Mouse (Mus musculus): ENCODE measurements around the gene Thada. TPM values are rescaled to one million over a fixed set of nuclear protein-coding genes. Genes with fewer than 3 reads are reported as not detected.

The Thada gene
- polyA plus RNA-seq, 2 experiments = 2.0 to 2.5 TPM

- Histone ChIP-seq H3K4me2 (ENCODE audit: low read depth) (no peak overlapping the region), H3K9ac (replicated peaks) (no peak overlapping the region), H3K9me3 (ENCODE audit: control insufficient read depth, low read length) (no peaks in the 10 kb centered on the region), H3K4me3 (ENCODE audit: insufficient read depth in 1 of 2, low read depth in 2 of 2, low read length in 2 of 2) (no peak overlapping the region), H3K27me3 (ENCODE audit: control insufficient read depth, insufficient read depth, low read length) (no peaks in the 10 kb centered on the region), H3K27ac (no peak overlapping the region), H3K4me1 (replicated peaks; ENCODE audit: control insufficient read depth in 2 of 2, insufficient read depth in 2 of 2, low read length in 1 of 2) (no peaks in the 10 kb centered on the region), H3K36me3 (replicated peaks; ENCODE audit: control insufficient read depth, insufficient read depth, low read depth) (no peaks in the 10 kb centered on the region)
- DNase-seq (ENCODE audit: low read depth in 3 of 3, low spot score in 3 of 3) (no peak), ATAC-seq (ENCODE audit: insufficient read depth) (no peak)
- TF ChIP-seq EP300 (IDR thresholded peaks at IDR 0.05; ENCODE audit: low read depth) = no peak
- WGBS (ENCODE audit: insufficient replicate concordance) = 61% methylated on average over 5 of the region's 5 CpGs
Observed at GRCm38 (mm10) chr17:84477176-84477575, 11.2 kb upstream of the Thada start.

GRCm38 (mm10) chr17:84474312-84474711 lies 8.3 kb upstream of the Thada start:
- H3K4me2 ChIP-seq (ENCODE audit: low read depth) = no peak overlapping the region
- 52% methylated on average over 4 of the region's 4 CpGs for WGBS (ENCODE audit: insufficient replicate concordance)
- no peak overlapping the region for H3K27ac ChIP-seq
- DNase-seq (ENCODE audit: low read depth in 3 of 3, low spot score in 3 of 3) = no peak
- H3K4me1 ChIP-seq (replicated peaks; ENCODE audit: control insufficient read depth in 2 of 2, insufficient read depth in 2 of 2, low read length in 1 of 2) = no peaks in the 10 kb centered on the region
- no peaks in the 10 kb centered on the region for H3K36me3 ChIP-seq (replicated peaks; ENCODE audit: control insufficient read depth, insufficient read depth, low read depth)
- no peak overlapping the region for H3K4me3 ChIP-seq (ENCODE audit: insufficient read depth in 1 of 2, low read depth in 2 of 2, low read length in 2 of 2)
- ATAC-seq (ENCODE audit: insufficient read depth) = no peak
- no peaks in the 10 kb centered on the region for H3K27me3 ChIP-seq (ENCODE audit: control insufficient read depth, insufficient read depth, low read length)
- TF ChIP-seq EP300 (IDR thresholded peaks at IDR 0.05; ENCODE audit: low read depth) (no peak), CTCF (IDR thresholded peaks at IDR 0.05; ENCODE audit: low read depth) (no peak)
- no peak overlapping the region for H3K9ac ChIP-seq (replicated peaks)
- H3K9me3 ChIP-seq (ENCODE audit: control insufficient read depth, low read length) = no peaks in the 10 kb centered on the region

- H3K36me3 ChIP-seq (replicated peaks; ENCODE audit: control insufficient read depth, insufficient read depth, low read depth) = peaks cover 42% of the 10 kb centered on the region
- no peak for TF ChIP-seq EP300 (IDR thresholded peaks at IDR 0.05; ENCODE audit: low read depth)
- TF ChIP-seq CTCF (IDR thresholded peaks at IDR 0.05; ENCODE audit: low read depth) = no peak
- DNase-seq (ENCODE audit: low read depth in 3 of 3, low spot score in 3 of 3) (no peak), ATAC-seq (ENCODE audit: insufficient read depth) (no peak)
- no peak overlapping the region for H3K9ac ChIP-seq (replicated peaks)
- no peak overlapping the region for H3K27ac ChIP-seq
- H3K4me1 ChIP-seq (replicated peaks; ENCODE audit: control insufficient read depth in 2 of 2, insufficient read depth in 2 of 2, low read length in 1 of 2) = no peaks in the 10 kb centered on the region
- 68% methylated on average over 4 of the region's 4 CpGs for WGBS (ENCODE audit: insufficient replicate concordance)
- H3K4me3 ChIP-seq (ENCODE audit: insufficient read depth in 1 of 2, low read depth in 2 of 2, low read length in 2 of 2) = no peak overlapping the region
- no peaks in the 10 kb centered on the region for H3K27me3 ChIP-seq (ENCODE audit: control insufficient read depth, insufficient read depth, low read length)
- H3K4me2 ChIP-seq (ENCODE audit: low read depth) = no peak overlapping the region
- H3K9me3 ChIP-seq (ENCODE audit: control insufficient read depth, low read length) = no peaks in the 10 kb centered on the region
Observed at GRCm38 (mm10) chr17:84435012-84435411, 31.0 kb downstream of the Thada start.

- Histone ChIP-seq H3K27ac (no peak overlapping the region), H3K4me1 (replicated peaks; ENCODE audit: control insufficient read depth in 2 of 2, insufficient read depth in 2 of 2, low read length in 1 of 2) (no peaks in the 10 kb centered on the region), H3K9ac (replicated peaks) (no peak overlapping the region), H3K4me2 (ENCODE audit: low read depth) (no peak overlapping the region), H3K27me3 (ENCODE audit: control insufficient read depth, insufficient read depth, low read length) (no peaks in the 10 kb centered on the region), H3K4me3 (ENCODE audit: insufficient read depth in 1 of 2, low read depth in 2 of 2, low read length in 2 of 2) (no peak overlapping the region), H3K9me3 (ENCODE audit: control insufficient read depth, low read length) (no peaks in the 10 kb centered on the region), H3K36me3 (replicated peaks; ENCODE audit: control insufficient read depth, insufficient read depth, low read depth) (peaks cover 39% of the 10 kb centered on the region)
- no peak for DNase-seq (ENCODE audit: low read depth in 3 of 3, low spot score in 3 of 3)
- TF ChIP-seq CTCF (IDR thresholded peaks at IDR 0.05; ENCODE audit: low read depth) (no peak), EP300 (IDR thresholded peaks at IDR 0.05; ENCODE audit: low read depth) (no peak)
- no peak for ATAC-seq (ENCODE audit: insufficient read depth)
Observed at GRCm38 (mm10) chr17:84434233-84434632, 31.8 kb downstream of the Thada start.

GRCm38 (mm10) chr17:84431991-84432390 lies 34.0 kb downstream of the Thada start:
- no peaks in the 10 kb centered on the region for H3K4me1 ChIP-seq (replicated peaks; ENCODE audit: control insufficient read depth in 2 of 2, insufficient read depth in 2 of 2, low read length in 1 of 2)
- no peak for ATAC-seq (ENCODE audit: insufficient read depth)
- H3K27me3 ChIP-seq (ENCODE audit: control insufficient read depth, insufficient read depth, low read length) = no peaks in the 10 kb centered on the region
- no peak overlapping the region for H3K4me2 ChIP-seq (ENCODE audit: low read depth)
- WGBS (ENCODE audit: insufficient replicate concordance) = 67% methylated on average over 5 of the region's 5 CpGs
- no peak overlapping the region for H3K9ac ChIP-seq (replicated peaks)
- H3K36me3 ChIP-seq (replicated peaks; ENCODE audit: control insufficient read depth, insufficient read depth, low read depth) = peaks cover 29% of the 10 kb centered on the region
- TF ChIP-seq CTCF (IDR thresholded peaks at IDR 0.05; ENCODE audit: low read depth) (no peak), EP300 (IDR thresholded peaks at IDR 0.05; ENCODE audit: low read depth) (no peak)
- H3K27ac ChIP-seq = no peak overlapping the region
- DNase-seq (ENCODE audit: low read depth in 3 of 3, low spot score in 3 of 3) = no peak
- no peaks in the 10 kb centered on the region for H3K9me3 ChIP-seq (ENCODE audit: control insufficient read depth, low read length)
- no peak overlapping the region for H3K4me3 ChIP-seq (ENCODE audit: insufficient read depth in 1 of 2, low read depth in 2 of 2, low read length in 2 of 2)
